Mouse (Mus musculus): ENCODE data around the gene Hspbap1. TPM values are rescaled to one million over a fixed set of nuclear protein-coding genes. Genes with fewer than 3 reads are reported as not detected.

Gene Hspbap1
- polyA plus RNA-seq, 1 experiment from 2014 or later: 24.7 TPM

DNA sequence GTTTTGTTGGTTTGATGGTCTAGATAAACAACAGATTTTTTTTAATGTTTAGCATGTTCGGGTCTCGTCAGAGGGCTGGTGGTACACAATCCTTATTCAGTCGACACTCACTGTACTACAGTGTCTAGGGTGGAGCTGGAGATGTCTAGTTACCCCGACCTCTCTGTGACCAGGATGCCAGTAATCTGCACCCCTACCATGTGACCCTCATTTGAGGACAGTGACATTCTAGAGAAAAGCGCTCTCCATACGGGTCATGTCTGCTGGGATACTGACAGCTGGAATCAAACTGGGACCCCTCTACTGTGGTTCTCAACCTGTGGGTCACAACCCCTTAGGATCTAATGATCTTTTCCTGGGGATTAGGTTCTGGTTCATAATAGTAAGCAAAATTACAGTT lies 99.5 kb downstream of the Hspbap1 start:
- H3K27me3 ChIP-seq (ENCODE audit: control insufficient read depth, insufficient read depth, low read length): peaks cover 11% of the 10 kb centered on the region
- DNase-seq (ENCODE audit: low spot score): no peak
- no peak for ATAC-seq (ENCODE audit: low FRiP score)

GRCm38 (mm10) chr16:35870581-35871047 lies 100.4 kb downstream of the Hspbap1 start:
- 1% methylated on average over 12 of the region's 12 CpGs for WGBS
- H3K9ac ChIP-seq (ENCODE audit: low read depth, low read length): peak overlapping the region; percentile 37; the same call in 1 of the 2 replicates
- H3K27me3 ChIP-seq (ENCODE audit: control insufficient read depth, insufficient read depth, low read length): peaks cover 11% of the 10 kb centered on the region
- no peaks in the 10 kb centered on the region for H3K36me3 ChIP-seq (ENCODE audit: control insufficient read depth, insufficient read depth, low read length)
- H3K27ac ChIP-seq (ENCODE audit: low read depth, low read length): no peak overlapping the region
- H3K4me2 ChIP-seq (replicated peaks; ENCODE audit: low read depth, low read length): peak overlapping the region; percentile 97
- ATAC-seq (ENCODE audit: low FRiP score) (no peak), DNase-seq (ENCODE audit: low spot score) (no peak)
- H3K4me1 ChIP-seq (replicated peaks; ENCODE audit: control insufficient read depth, insufficient read depth, low read length): no peaks in the 10 kb centered on the region
- H3K9me3 ChIP-seq (ENCODE audit: control insufficient read depth, low read length): no peaks in the 10 kb centered on the region
- peak overlapping the region; percentile 59 for H3K4me3 ChIP-seq (ENCODE audit: low read depth, low read length)

More for the DNA sequence above, 99.5 kb downstream of the Hspbap1 start:
- Histone ChIP-seq H3K27ac (ENCODE audit: low read depth, low read length) (no peak overlapping the region), H3K9ac (ENCODE audit: low read depth, low read length) (no peak overlapping the region), H3K4me2 (replicated peaks; ENCODE audit: low read depth, low read length) (no peak overlapping the region), H3K9me3 (ENCODE audit: control insufficient read depth, low read length) (no peaks in the 10 kb centered on the region), H3K36me3 (ENCODE audit: control insufficient read depth, insufficient read depth, low read length) (no peaks in the 10 kb centered on the region), H3K4me3 (ENCODE audit: low read depth, low read length) (no peak overlapping the region), H3K4me1 (replicated peaks; ENCODE audit: control insufficient read depth, insufficient read depth, low read length) (no peaks in the 10 kb centered on the region)
- WGBS: 74% methylated on average over 6 of the region's 6 CpGs

DNA sequence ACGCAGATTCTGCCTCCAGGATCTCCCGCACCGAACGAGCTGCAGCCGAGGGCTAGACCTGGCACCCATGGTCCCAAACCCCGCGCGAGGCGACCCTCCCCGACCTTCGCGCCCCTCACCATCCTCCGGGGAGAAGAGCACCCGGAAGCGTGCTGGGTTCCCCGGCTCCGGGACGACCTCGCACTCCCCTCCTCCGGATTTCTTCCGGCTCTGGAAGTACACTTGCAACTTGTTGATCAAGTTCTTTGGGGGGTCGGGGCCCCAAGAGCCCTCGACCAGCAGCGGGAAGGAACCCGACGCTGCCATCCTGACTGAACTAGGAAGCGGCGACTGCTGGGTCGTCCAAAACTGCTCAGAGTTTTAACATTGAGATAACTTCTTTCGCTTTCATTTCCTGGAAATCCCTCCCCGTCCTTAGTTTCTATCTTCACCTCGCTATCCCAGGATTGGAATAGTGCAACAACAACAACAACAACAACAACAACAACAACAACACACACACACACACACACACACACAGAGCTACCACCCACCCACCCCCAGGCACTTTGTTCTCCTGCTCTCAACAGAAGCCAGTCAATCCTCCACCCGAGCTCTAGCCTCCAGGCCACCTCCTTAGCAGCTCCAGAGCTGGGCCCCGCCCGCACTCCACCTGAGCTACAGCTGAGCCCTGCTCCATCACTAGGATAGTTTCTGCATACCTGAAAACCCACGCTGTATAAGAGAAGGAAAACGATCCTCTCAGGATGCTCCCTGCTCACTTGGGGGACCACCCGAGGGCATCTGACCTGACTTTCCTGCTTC lies 101.1 kb downstream of the Hspbap1 start, which contains the start of gene Parp14:
TSS of gene Parp14 (minus strand) at position 497 of the 804 bp plus-strand sequence.
- Histone ChIP-seq H3K4me1 (replicated peaks; ENCODE audit: control insufficient read depth, insufficient read depth, low read length) (no peaks in the 10 kb centered on the region), H3K36me3 (ENCODE audit: control insufficient read depth, insufficient read depth, low read length) (no peaks in the 10 kb centered on the region), H3K4me2 (replicated peaks; ENCODE audit: low read depth, low read length) (peak within 1 kb of the TSS; percentile 97), H3K4me3 (ENCODE audit: low read depth, low read length) (peak within 1 kb of the TSS; percentile 59), H3K27me3 (ENCODE audit: control insufficient read depth, insufficient read depth, low read length) (peaks cover 11% of the 10 kb centered on the region), H3K27ac (ENCODE audit: low read depth, low read length) (no peak within 1 kb of the TSS), H3K9me3 (ENCODE audit: control insufficient read depth, low read length) (no peaks in the 10 kb centered on the region), H3K9ac (ENCODE audit: low read depth, low read length) (peak within 1 kb of the TSS; percentile 37; the same call in 1 of the 2 replicates)
- under 1% methylated on average over 38 of the region's 38 CpGs for WGBS
- ATAC-seq (ENCODE audit: low FRiP score) (0 out of 2 replicates have a peak, but pooled peaks have one; percentile 19), DNase-seq (ENCODE audit: low spot score) (peak; percentile 57)

GRCm38 (mm10) chr16:35871898-35872297 lies 101.7 kb downstream of the Hspbap1 start:
- Histone ChIP-seq H3K36me3 (ENCODE audit: control insufficient read depth, insufficient read depth, low read length) (no peaks in the 10 kb centered on the region), H3K27ac (ENCODE audit: low read depth, low read length) (no peak overlapping the region), H3K4me3 (ENCODE audit: low read depth, low read length) (peak overlapping the region; percentile 59; the same call in 1 of the 2 replicates), H3K9ac (ENCODE audit: low read depth, low read length) (no peak overlapping the region), H3K27me3 (ENCODE audit: control insufficient read depth, insufficient read depth, low read length) (peaks cover 11% of the 10 kb centered on the region), H3K4me2 (replicated peaks; ENCODE audit: low read depth, low read length) (peak overlapping the region; percentile 97), H3K4me1 (replicated peaks; ENCODE audit: control insufficient read depth, insufficient read depth, low read length) (no peaks in the 10 kb centered on the region), H3K9me3 (ENCODE audit: control insufficient read depth, low read length) (no peaks in the 10 kb centered on the region)
- WGBS: 22% methylated on average over 12 of the region's 12 CpGs
- DNase-seq (ENCODE audit: low spot score): peak; percentile 30
- ATAC-seq (ENCODE audit: low FRiP score): no peak

DNA sequence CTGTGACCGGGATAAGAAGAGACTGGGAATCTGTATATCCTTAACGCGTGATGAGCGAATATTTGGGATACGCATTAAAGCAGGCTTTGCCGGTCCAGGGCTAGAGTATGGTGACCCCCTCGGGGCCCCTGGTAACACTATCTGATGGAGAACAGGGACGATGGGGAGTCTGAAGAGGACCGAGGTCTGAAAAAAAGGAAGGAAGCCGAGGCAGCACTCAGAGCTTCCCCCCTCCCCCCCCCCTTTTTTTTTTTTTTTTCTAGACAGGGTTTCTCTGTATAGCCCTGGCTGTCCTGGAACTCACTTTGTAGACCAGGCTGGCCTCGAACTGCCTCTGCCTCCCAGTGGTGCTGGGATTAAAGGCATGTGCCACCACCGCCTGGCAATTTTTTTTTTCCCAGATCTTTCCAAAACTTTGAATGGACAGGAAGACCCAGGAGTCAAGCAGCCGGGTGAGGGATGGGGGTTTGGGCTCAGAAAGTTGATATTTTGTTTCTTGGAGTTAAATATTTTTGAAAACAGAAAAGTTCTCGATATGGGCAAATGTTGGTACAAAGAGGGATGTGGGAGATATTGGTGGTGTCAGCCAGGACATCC lies 102.3 kb downstream of the Hspbap1 start:
- Histone ChIP-seq H3K4me2 (replicated peaks; ENCODE audit: low read depth, low read length) (no peak overlapping the region), H3K4me1 (replicated peaks; ENCODE audit: control insufficient read depth, insufficient read depth, low read length) (no peaks in the 10 kb centered on the region), H3K9ac (ENCODE audit: low read depth, low read length) (no peak overlapping the region), H3K27me3 (ENCODE audit: control insufficient read depth, insufficient read depth, low read length) (peaks cover 11% of the 10 kb centered on the region), H3K9me3 (ENCODE audit: control insufficient read depth, low read length) (no peaks in the 10 kb centered on the region), H3K4me3 (ENCODE audit: low read depth, low read length) (no peak overlapping the region), H3K36me3 (ENCODE audit: control insufficient read depth, insufficient read depth, low read length) (no peaks in the 10 kb centered on the region), H3K27ac (ENCODE audit: low read depth, low read length) (no peak overlapping the region)
- no peak for ATAC-seq (ENCODE audit: low FRiP score)
- 40% methylated on average over 14 of the region's 14 CpGs for WGBS
- DNase-seq (ENCODE audit: low spot score): no peak

DNA sequence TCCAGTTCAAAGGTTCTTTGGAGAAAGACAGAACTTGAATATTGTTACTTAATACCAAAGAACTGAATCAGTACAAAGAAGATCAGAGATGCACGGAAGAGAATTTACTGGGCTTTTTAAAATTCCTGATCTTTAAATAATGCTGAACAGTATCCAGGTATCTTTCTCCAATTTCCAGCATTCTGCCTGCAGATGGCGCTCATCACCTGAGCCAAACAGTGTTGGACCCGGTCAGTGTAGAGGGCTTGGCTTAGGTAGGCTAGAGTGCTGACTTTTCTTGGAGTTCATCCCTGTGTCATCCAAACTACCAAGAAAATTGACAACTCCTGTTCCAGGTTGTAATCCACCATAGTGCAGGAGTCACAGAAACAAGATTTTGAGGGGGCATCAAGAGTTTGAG lies 104.2 kb downstream of the Hspbap1 start:
- WGBS: 30% methylated on average over 3 of the region's 3 CpGs
- DNase-seq (ENCODE audit: low spot score) (peak; percentile 26), ATAC-seq (ENCODE audit: low FRiP score) (no peak)
- H3K27me3 ChIP-seq (ENCODE audit: control insufficient read depth, insufficient read depth, low read length): peaks cover 11% of the 10 kb centered on the region
- H3K36me3 ChIP-seq (ENCODE audit: control insufficient read depth, insufficient read depth, low read length): no peaks in the 10 kb centered on the region
- H3K9me3 ChIP-seq (ENCODE audit: control insufficient read depth, low read length): no peaks in the 10 kb centered on the region
- no peak overlapping the region for H3K4me3 ChIP-seq (ENCODE audit: low read depth, low read length)
- no peaks in the 10 kb centered on the region for H3K4me1 ChIP-seq (replicated peaks; ENCODE audit: control insufficient read depth, insufficient read depth, low read length)
- no peak overlapping the region for H3K27ac ChIP-seq (ENCODE audit: low read depth, low read length)
- no peak overlapping the region for H3K9ac ChIP-seq (ENCODE audit: low read depth, low read length)
- H3K4me2 ChIP-seq (replicated peaks; ENCODE audit: low read depth, low read length): no peak overlapping the region

Other genes starting within 250 kb of the Hspbap1 start
- gene Sema5b, start 229.2 kb upstream of the Hspbap1 start, polyA plus RNA-seq (2014; fragmentation: Nextera tagmentation; extraction: Ambion mirVana): 27.3 and 30.1 TPM in 2 replicates
- 20.1 and 21.1 TPM in 2 replicates for gene Dirc2, start 1.0 kb upstream of the Hspbap1 start, polyA plus RNA-seq (2014; fragmentation: Nextera tagmentation; extraction: Ambion mirVana)
- gene Parp14, start 101.2 kb downstream of the Hspbap1 start, polyA plus RNA-seq (2014; fragmentation: Nextera tagmentation; extraction: Ambion mirVana): 0.25 and 0.47 TPM in 2 replicates
- gene Parp9, start 168.1 kb downstream of the Hspbap1 start, polyA plus RNA-seq (2014; fragmentation: Nextera tagmentation; extraction: Ambion mirVana): 2.0 and 2.7 TPM in 2 replicates
- gene Dtx3l, start 168.8 kb downstream of the Hspbap1 start, polyA plus RNA-seq (2014; fragmentation: Nextera tagmentation; extraction: Ambion mirVana): 2.2 and 2.5 TPM in 2 replicates
- 82.4 and 96.6 TPM in 2 replicates for gene Kpna1, start 208.4 kb downstream of the Hspbap1 start, polyA plus RNA-seq (2014; fragmentation: Nextera tagmentation; extraction: Ambion mirVana)